Mouse (Mus musculus): ENCODE data around the gene Simc1. TPM values are rescaled to one million over a fixed set of nuclear protein-coding genes. Genes with fewer than 3 reads are reported as not detected.
"Not testable (repeated sequence)": the region's sequence is repeated elsewhere in the genome, so short reads cannot be mapped to it uniquely, and the experiment has no call there.

Gene Simc1
- 1 to 10 TPM; 1.5 to 3.4 TPM for total RNA-seq (2021)
- long read RNA-seq, experiment 1, full-length matches to known transcripts, result 1 of 2 reads
- long read RNA-seq, experiment 1, partial matches to known transcripts, result 1 of 2 reads
- long read RNA-seq, experiment 1, other reads (novel, unspliced or antisense), result 0 of 2 reads
- long read RNA-seq, experiment 2, result 0 reads

GRCm38 (mm10) chr13:54503604-54504521 lies at the start of gene Simc1:
TSS of gene Simc1 (plus strand) at chr13:54503779.
- DNase-seq, result peak; percentile 80 to 83

DNA sequence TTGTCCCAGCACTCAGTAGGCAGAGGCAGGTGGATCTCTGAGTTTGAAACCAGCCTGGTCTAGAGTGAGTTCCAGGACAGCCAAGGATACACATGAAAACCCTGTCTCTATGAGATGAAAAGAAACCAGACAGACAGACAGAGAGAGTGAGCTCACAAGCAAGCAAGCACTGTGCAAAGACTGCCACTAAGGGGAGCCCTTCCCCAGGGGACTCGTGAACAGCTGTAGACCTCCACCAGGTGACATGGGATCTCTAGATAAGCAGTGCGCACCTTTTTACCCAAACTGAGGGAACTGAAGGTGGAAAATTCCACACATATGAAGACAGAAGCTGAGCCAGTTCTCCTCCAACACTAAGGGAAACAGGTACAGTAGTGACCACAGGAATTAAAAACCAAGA lies 46.5 kb upstream of the Simc1 start:
- no peak for DNase-seq

DNA sequence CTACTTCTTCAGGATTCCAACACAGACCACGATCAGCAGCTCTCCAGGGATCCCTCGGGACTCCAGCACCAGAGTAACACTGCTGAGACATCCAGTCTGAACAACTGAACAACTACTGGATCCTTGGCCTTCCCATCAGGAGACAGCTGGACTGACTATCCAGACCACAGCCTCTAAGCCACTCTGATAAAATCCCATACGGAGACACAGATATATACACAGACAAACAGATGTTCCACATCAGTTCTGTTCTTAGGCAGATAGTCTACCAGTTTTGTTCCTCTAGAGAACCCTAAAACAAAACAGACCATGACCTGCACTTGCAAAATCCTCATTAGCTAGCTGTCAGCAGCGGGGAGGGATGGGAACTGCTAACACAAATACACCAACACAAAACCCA lies 44.3 kb upstream of the Simc1 start:
- no peak for DNase-seq

GRCm38 (mm10) chr13:54468098-54469011 lies 35.2 kb upstream of the Simc1 start, which contains the start of gene Thoc3:
TSS of gene Thoc3 (minus strand) at chr13:54468849.
- DNase-seq, result peak; percentile 93 to 95

- DNase-seq, result no peak
These were observed 34.6 kb upstream of the Simc1 start for GRCm38 (mm10) chr13:54469012-54469354.

DNA sequence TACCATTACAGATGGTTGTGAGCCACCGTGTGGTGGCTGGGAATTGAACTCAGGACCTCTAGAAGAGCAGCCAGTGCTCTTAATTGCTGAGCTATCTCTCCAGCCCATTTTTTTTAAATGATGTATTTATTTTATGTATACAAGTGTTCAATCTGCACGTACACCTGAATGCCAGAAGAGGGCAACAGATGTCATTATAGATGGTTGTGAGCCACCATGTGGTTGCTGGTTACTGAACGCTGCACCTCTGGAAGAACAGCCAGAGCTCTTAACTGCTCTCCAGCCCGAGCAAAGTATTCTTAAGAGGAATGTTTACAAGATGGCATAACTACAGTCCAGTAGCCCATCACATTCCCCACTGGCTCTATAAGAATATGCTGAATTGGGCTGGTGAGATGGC lies 31.6 kb upstream of the Simc1 start:
- DNase-seq, result no peak

DNA sequence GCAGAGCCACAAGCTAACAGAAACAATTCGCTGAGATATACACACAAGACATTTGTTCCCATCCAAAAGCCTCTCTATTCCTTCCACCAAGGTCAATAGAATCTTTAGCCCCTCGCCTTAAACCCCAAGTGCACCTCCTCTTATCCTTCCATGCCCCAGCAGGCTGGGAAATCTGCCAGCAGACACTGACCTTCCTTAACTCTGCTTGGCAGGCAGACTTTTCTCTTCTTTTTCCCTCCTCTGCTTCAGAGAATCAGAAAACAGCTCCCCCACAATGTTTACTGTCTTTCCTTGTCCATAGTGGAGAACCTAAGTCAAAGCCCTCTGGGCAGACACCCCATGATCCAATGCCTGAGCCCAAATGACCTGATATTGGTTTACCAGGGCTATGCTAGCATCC lies 28.6 kb upstream of the Simc1 start:
- no peak for DNase-seq

DNA sequence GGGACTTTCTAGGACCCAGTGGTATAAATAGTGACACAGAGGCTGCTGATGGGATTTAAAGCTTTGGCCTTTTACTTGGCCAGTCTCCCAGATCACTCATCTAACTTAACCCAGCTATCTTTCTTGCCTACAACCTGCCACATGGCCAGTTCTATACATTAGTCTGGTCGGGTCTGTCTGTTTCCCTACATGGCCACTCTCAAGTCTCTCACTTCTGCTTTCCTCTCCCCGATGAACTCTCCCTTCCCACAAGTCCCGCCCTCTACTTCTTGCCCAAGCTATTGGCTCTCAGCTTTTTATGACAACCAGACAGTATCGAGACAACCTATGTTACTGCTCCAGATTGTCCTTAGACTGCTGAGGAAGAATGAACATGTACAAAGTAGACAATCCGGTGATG lies 27.9 kb upstream of the Simc1 start:
- peak in 1 of 2 experiments; percentile 24 for DNase-seq

GRCm38 (mm10) chr13:54479286-54479685 lies 24.3 kb upstream of the Simc1 start:
- no peak for DNase-seq

- DNase-seq, result no peak
These were observed 22.1 kb upstream of the Simc1 start for GRCm38 (mm10) chr13:54481498-54481897.

DNA sequence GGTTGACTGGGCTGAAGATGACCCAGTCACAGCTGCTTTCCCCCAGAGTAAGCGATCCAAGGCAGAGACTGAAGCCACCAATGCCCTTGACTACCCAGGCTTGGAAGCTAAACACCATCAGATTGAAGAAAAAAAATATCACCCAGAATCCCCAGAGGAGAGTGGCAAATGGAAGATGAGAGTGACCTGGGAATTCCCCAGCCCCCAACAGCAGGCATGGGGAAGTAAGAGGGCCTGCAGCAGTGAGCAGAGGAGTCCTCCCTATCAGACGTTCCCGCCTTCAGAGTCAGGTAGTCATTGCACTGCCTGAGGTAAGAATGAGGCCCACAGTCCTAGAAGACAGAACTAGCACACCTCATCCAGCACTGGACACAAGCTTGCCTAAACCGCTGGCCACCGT lies 13.2 kb upstream of the Simc1 start:
- DNase-seq, result no peak

DNA sequence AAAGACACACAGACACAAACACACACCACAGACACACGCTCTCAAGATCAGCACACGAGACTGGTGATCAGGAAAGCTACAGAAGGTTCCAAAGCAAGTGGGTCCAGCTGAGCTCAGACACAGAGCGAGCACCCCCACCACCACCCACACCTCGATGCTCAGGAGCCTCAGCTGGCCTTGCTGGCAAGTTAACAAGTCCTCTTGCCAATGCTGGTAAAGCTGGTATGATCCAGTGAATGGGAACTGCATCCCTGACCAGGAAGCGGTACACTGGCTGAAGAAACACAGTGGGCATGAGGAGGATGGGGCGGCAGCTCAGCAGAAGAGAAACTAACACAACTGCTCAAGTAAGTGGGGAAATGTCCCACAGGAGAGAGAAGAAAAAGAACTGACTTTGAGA lies 12.2 kb upstream of the Simc1 start:
- DNase-seq, result no peak

- not testable (repeated sequence) for DNase-seq
These were observed 4.0 kb upstream of the Simc1 start for GRCm38 (mm10) chr13:54499551-54499950.

GRCm38 (mm10) chr13:54501352-54501751 lies 2.2 kb upstream of the Simc1 start:
- DNase-seq, result no peak

- no peak for DNase-seq
These were observed 1.5 kb upstream of the Simc1 start for GRCm38 (mm10) chr13:54501957-54502690.

GRCm38 (mm10) chr13:54503278-54503603 lies 338 bp upstream of the Simc1 start:
- DNase-seq, result no peak

GRCm38 (mm10) chr13:54504611-54505260 lies 1.2 kb downstream of the Simc1 start:
- DNase-seq, result no peak

DNA sequence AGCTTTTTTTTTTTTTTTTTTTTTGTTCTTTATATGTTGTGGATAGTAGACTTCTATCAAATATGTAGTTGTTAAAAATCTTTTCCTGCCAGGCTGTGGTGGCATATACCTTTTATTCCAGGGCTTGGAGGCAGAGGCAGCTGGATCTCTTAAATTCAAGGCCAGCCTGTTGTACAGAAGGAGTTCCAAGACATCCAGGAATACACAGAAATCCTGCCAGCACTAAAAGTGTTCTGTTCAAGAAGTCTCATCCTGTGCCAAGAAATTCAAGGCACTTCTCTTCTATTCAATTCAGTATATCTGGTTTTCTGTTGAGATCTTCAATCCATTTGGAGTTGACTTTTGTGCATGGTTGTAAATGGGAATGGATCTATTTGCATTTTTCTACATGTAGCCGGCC lies 2.3 kb downstream of the Simc1 start:
- no peak for DNase-seq

DNA sequence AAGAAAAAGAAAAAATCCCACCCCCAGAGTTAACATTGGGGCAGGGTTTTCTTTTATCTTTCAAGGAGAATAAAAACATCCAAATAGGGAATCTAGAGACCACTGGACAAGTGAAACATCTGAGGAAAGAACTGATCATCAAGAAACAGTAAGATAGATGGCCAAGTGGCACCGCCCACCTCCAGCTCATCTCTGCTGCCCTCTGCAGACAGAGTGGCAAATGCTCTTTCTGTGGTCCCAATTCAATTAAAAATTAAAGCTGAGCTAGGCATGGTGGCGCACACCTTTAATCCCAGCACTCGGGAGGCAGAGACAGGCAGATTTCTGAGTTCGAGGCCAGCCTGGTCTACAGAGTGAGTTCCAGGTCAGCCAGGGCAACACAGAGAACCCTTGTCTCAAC lies 16.6 kb downstream of the Simc1 start:
- peak in 1 of 2 experiments; percentile 17 for DNase-seq

- DNase-seq, result no peak
These were observed 17.6 kb downstream of the Simc1 start for GRCm38 (mm10) chr13:54521181-54521580.

GRCm38 (mm10) chr13:54527140-54527539 lies 23.6 kb downstream of the Simc1 start:
- DNase-seq, result no peak

GRCm38 (mm10) chr13:54532134-54532533 lies 28.6 kb downstream of the Simc1 start:
- DNase-seq, result no peak

All from heart, adult 18-20 months (tissue).